Mouse (Mus musculus) lung, adult 2 months (tissue): ENCODE measurements around the gene Spint3.

ENCODE experiments used
- CTCF ChIP-seq: fragments of 200-500 bp; IDR thresholded peaks from 2 replicates; pipeline ENCODE4 v1.5.1; 2011; ENCODE audit warnings: mild to moderate bottlenecking, low read length, control low read depth; ENCODE audit not compliant: insufficient read depth
- POLR2A ChIP-seq: fragments of 200-500 bp; IDR thresholded peaks from 2 replicates; pipeline ENCODE4 v1.6.1; 2011; ENCODE audit warnings: low read depth, mild to moderate bottlenecking, control low read depth, low read length, borderline replicate concordance; ENCODE audit errors: extremely low read depth

DNA sequence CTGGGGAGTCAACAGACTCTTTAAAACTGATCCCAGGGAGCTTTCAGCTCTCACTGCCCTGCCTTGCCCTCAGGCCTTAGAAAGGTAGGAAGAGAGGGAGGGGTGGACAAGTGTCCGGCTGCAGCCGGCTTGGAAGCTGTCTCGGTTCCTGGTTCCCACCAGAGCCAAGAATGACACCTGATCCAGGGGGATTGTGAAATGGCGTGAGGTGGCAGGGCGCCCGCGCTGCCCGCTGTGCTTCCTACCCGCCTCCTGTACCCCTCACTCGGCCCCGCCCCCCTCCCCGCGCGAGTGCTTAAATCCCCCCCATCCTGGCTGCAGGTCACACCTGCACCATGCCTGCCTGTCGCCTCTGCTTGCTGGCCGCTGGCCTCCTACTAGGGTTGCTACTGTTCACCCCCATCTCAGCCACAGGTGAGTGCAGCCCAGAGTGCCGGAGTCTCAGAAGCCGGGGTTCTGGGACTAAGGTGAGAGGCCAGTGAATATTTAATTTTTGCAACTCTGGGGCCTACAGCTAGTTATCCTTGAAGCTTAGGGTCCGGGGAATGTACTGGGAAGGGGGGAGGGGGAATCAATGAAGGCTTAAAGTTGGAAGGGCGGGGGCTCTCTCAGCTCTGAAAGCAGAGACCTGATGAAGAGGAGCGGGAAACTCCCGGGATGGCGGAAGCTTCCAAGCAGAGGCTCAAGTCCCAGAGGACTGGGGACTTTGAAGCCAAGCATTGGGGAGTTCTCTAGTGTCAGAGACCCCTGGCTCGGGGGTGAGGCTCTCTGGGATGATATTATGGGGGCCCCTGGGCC lies 10.7 kb downstream of the Spint3 start, which contains the start of gene Wfdc2:
- TF ChIP-seq POLR2A (peak; percentile 90), CTCF (no peak)
